Mouse (Mus musculus): Measurements from ENCODE around the gene Ephb6. TPM values are rescaled to one million over a fixed set of nuclear protein-coding genes. Genes with fewer than 3 reads are reported as not detected.

Gene Ephb6
- polyA plus RNA-seq (2014; fragmentation: Illumina TruSeq; extraction: RNeasy Lipid Tissue Mini Kit (QIAGEN cat#74804); ENCODE audit: low read depth, low replicate concordance): 0.06 TPM

GRCm38 (mm10) chr6:41605061-41605793, at the start of gene Ephb6:
Gene Ephb6 (plus strand): TSS chr6:41605482.

GRCm38 (mm10) chr6:41636178-41636577, 30.9 kb downstream of the Ephb6 start, which contains the start of gene Trpv6:
Gene Trpv6 (minus strand): TSS chr6:41636405.

Other genes with a start within 250 kb of the Ephb6 start
- gene Prss3, start 227.8 kb upstream of the Ephb6 start, polyA plus RNA-seq (2014; fragmentation: Illumina TruSeq; extraction: RNeasy Lipid Tissue Mini Kit (QIAGEN cat#74804); ENCODE audit: low read depth, low replicate concordance): not detected
- gene Gm5771, start 213.1 kb upstream of the Ephb6 start, polyA plus RNA-seq (2014; fragmentation: Illumina TruSeq; extraction: RNeasy Lipid Tissue Mini Kit (QIAGEN cat#74804); ENCODE audit: low read depth, low replicate concordance): not detected
- not detected for gene Gm10334, start 159.3 kb upstream of the Ephb6 start, polyA plus RNA-seq (2014; fragmentation: Illumina TruSeq; extraction: RNeasy Lipid Tissue Mini Kit (QIAGEN cat#74804); ENCODE audit: low read depth, low replicate concordance)
- gene Prss1, start 146.6 kb upstream of the Ephb6 start, polyA plus RNA-seq (2014; fragmentation: Illumina TruSeq; extraction: RNeasy Lipid Tissue Mini Kit (QIAGEN cat#74804); ENCODE audit: low read depth, low replicate concordance): not detected
- not detected for gene Prss2, start 83.7 kb upstream of the Ephb6 start, polyA plus RNA-seq (2014; fragmentation: Illumina TruSeq; extraction: RNeasy Lipid Tissue Mini Kit (QIAGEN cat#74804); ENCODE audit: low read depth, low replicate concordance)
- gene Trpv6, start 30.9 kb downstream of the Ephb6 start, polyA plus RNA-seq (2014; fragmentation: Illumina TruSeq; extraction: RNeasy Lipid Tissue Mini Kit (QIAGEN cat#74804); ENCODE audit: low read depth, low replicate concordance): 0.11 TPM
- gene Trpv5, start 75.3 kb downstream of the Ephb6 start, polyA plus RNA-seq (2014; fragmentation: Illumina TruSeq; extraction: RNeasy Lipid Tissue Mini Kit (QIAGEN cat#74804); ENCODE audit: low read depth, low replicate concordance): not detected
- gene Llcfc1, start 78.9 kb downstream of the Ephb6 start, polyA plus RNA-seq (2014; fragmentation: Illumina TruSeq; extraction: RNeasy Lipid Tissue Mini Kit (QIAGEN cat#74804); ENCODE audit: low read depth, low replicate concordance): 681 TPM
- 0.94 TPM for gene Kel, start 98.9 kb downstream of the Ephb6 start, polyA plus RNA-seq (2014; fragmentation: Illumina TruSeq; extraction: RNeasy Lipid Tissue Mini Kit (QIAGEN cat#74804); ENCODE audit: low read depth, low replicate concordance)
- gene Olfr459, start 169.7 kb downstream of the Ephb6 start, polyA plus RNA-seq (2014; fragmentation: Illumina TruSeq; extraction: RNeasy Lipid Tissue Mini Kit (QIAGEN cat#74804); ENCODE audit: low read depth, low replicate concordance): not detected
- gene Pip, start 242.1 kb downstream of the Ephb6 start, polyA plus RNA-seq (2014; fragmentation: Illumina TruSeq; extraction: RNeasy Lipid Tissue Mini Kit (QIAGEN cat#74804); ENCODE audit: low read depth, low replicate concordance): not detected
- gene Sval2, start 247.5 kb downstream of the Ephb6 start, polyA plus RNA-seq (2014; fragmentation: Illumina TruSeq; extraction: RNeasy Lipid Tissue Mini Kit (QIAGEN cat#74804); ENCODE audit: low read depth, low replicate concordance): 2.7 TPM